Mouse (Mus musculus): Measurements from ENCODE around the gene Wdr63.
"Not testable (repeated sequence)": the region's sequence is repeated elsewhere in the genome, so short reads cannot be mapped to it uniquely, and the experiment has no call there.

Wdr63 gene

GRCm38 (mm10) chr3:146013490-146013889 is 94.4 kb downstream of the Wdr63 start:
- DNase-seq (ENCODE audit: low spot score in 2 of 2), result no peak

GRCm38 (mm10) chr3:146011544-146012218 is 96.2 kb downstream of the Wdr63 start:
- no peak for DNase-seq (ENCODE audit: low spot score in 2 of 2)

- no peak for DNase-seq (ENCODE audit: low spot score in 2 of 2)
Measured at GRCm38 (mm10) chr3:146010751-146011150, 97.2 kb downstream of the Wdr63 start.

GRCm38 (mm10) chr3:146009859-146010645 is 97.9 kb downstream of the Wdr63 start:
- DNase-seq (ENCODE audit: low spot score in 2 of 2), result no peak

- DNase-seq (ENCODE audit: low spot score in 2 of 2), result no peak
Measured at GRCm38 (mm10) chr3:146007872-146008271, 100.1 kb downstream of the Wdr63 start.

- no peak for DNase-seq (ENCODE audit: low spot score in 2 of 2)
Measured at GRCm38 (mm10) chr3:146004347-146005051, 103.4 kb downstream of the Wdr63 start.

GRCm38 (mm10) chr3:145996539-145996938 is 111.4 kb downstream of the Wdr63 start:
- not testable (repeated sequence) for DNase-seq (ENCODE audit: low spot score in 2 of 2)

- no peak for DNase-seq (ENCODE audit: low spot score in 2 of 2)
Measured at GRCm38 (mm10) chr3:145995489-145995888, 112.4 kb downstream of the Wdr63 start.

GRCm38 (mm10) chr3:145993481-145994201 is 114.3 kb downstream of the Wdr63 start:
- DNase-seq (ENCODE audit: low spot score in 2 of 2), result no peak

GRCm38 (mm10) chr3:145992796-145993195 is 115.1 kb downstream of the Wdr63 start:
- DNase-seq (ENCODE audit: low spot score in 2 of 2), result no peak

- DNase-seq (ENCODE audit: low spot score in 2 of 2), result no peak
Measured at GRCm38 (mm10) chr3:145991976-145992730, 115.8 kb downstream of the Wdr63 start.

- DNase-seq (ENCODE audit: low spot score in 2 of 2), result no peak
Measured at GRCm38 (mm10) chr3:145991130-145991529, 116.8 kb downstream of the Wdr63 start.
